Comparison of ENCODE assay signal across 26 mouse cellular contexts in the genomic region with DNA sequence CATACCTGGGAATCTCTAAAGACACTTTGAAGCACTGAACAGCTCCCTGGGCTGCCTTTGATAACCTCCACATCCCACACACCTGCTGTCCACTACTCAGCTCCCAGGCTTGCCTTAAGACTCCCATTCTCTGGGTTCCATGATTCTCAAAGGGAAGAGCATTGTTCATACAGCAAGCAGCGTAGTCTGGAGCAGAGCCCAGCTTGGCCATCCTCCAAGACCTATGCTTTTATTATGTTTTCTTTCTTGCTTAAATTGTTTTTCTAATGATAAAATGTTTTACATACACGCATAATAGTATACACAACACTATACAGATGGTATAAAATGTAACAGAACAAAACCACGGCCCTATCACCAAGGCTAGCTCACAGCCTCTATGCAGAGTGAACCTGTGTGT.
DNase-seq lines count a peak whose midpoint lies in the region; ATAC-seq lines count a peak whose summit lies in the region.
"Had no signal": no experiment of that assay in that cellular context is flagged by ENCODE, and none has a peak within 500 bp of the region (broad histone marks: within the 10 kb centered on the region; RNA-seq: fewer than 3 reads in every experiment).

No protein-coding gene starts in this region.

- no peak overlapping the region for H3K9ac ChIP-seq in embryonic facial prominence, embryonic 14.5 days (ENCODE audit: low read depth, low read length)
- H3K9ac ChIP-seq in kidney, embryonic 14.5 days (ENCODE audit: low read depth, low read length) = no peak overlapping the region
- H3K9ac ChIP-seq: embryonic facial prominence, embryonic 12.5 days; forebrain, embryonic 12.5 days; forebrain, embryonic 15.5 days; heart, embryonic 12.5 days; heart, embryonic 15.5 days; hindbrain, embryonic 13.5 days had no signal

- DNase-seq in embryonic facial prominence, embryonic 14.5 days (ENCODE audit: low spot score) = peak; percentile 56
- no peak for DNase-seq in embryonic facial prominence, embryonic 10.5 days (ENCODE audit: low spot score)
- peak; percentile 58 to 62 for DNase-seq in kidney, postnatal 4 days
- DNase-seq in 3T3-L1 (ENCODE audit: low read depth, low spot score) = peak; percentile 32
- DNase-seq in left cerebral cortex, adult 9 months (ENCODE audit: low spot score in 2 of 2) = no peak
- DNase-seq: adrenal gland, adult 2 months; adrenal gland, postnatal 14 days; B cell, adult 2 months; cerebellum, adult 18-20 months; cerebellum, adult 9-10 months; cerebellum, postnatal 14 days; gastrocnemius, postnatal 25 days; heart, adult 18-20 months; heart, postnatal 10 days; heart, postnatal 36 days had no signal

- H3K4me2 ChIP-seq in embryonic facial prominence, embryonic 14.5 days (ENCODE audit: low read depth, low read length) = no peak overlapping the region
- H3K4me2 ChIP-seq in kidney, embryonic 14.5 days (replicated peaks; ENCODE audit: low read depth, low read length) = no peak overlapping the region
- H3K4me2 ChIP-seq: embryonic facial prominence, embryonic 12.5 days; forebrain, embryonic 12.5 days; forebrain, embryonic 15.5 days; heart, embryonic 12.5 days; heart, embryonic 15.5 days; hindbrain, embryonic 13.5 days had no signal

- no peak for ATAC-seq in embryonic facial prominence, embryonic 14.5 days (ENCODE audit: low read depth)
- no peak for ATAC-seq in kidney, embryonic 14.5 days (ENCODE audit: low FRiP score, low TSS enrichment)
- ATAC-seq: forebrain, embryonic 15.5 days; hindbrain, embryonic 16.5 days had no signal

- no peaks in the 10 kb centered on the region for H3K36me3 ChIP-seq in embryonic facial prominence, embryonic 14.5 days (ENCODE audit: control insufficient read depth, insufficient read depth, low read length)
- H3K36me3 ChIP-seq in embryonic facial prominence, embryonic 10.5 days (replicated peaks) = no peaks in the 10 kb centered on the region
- no peaks in the 10 kb centered on the region for H3K36me3 ChIP-seq in kidney, embryonic 14.5 days (ENCODE audit: control insufficient read depth, insufficient read depth, low read length)
- H3K36me3 ChIP-seq: embryonic facial prominence, embryonic 12.5 days; forebrain, embryonic 12.5 days; forebrain, embryonic 15.5 days; G1E; heart, embryonic 12.5 days; heart, embryonic 15.5 days; hindbrain, embryonic 10.5 days; hindbrain, embryonic 13.5 days had no signal

- no peaks in the 10 kb centered on the region for H3K27me3 ChIP-seq in embryonic facial prominence, embryonic 14.5 days (replicated peaks; ENCODE audit: control insufficient read depth, insufficient read depth, low read length)
- no peaks in the 10 kb centered on the region for H3K27me3 ChIP-seq in embryonic facial prominence, embryonic 10.5 days (replicated peaks; ENCODE audit: low read depth, poor library complexity, severe bottlenecking)
- H3K27me3 ChIP-seq in kidney, embryonic 14.5 days (ENCODE audit: control insufficient read depth, insufficient read depth, low read length) = no peaks in the 10 kb centered on the region
- H3K27me3 ChIP-seq: embryonic facial prominence, embryonic 12.5 days; forebrain, embryonic 12.5 days; forebrain, embryonic 15.5 days; hindbrain, embryonic 13.5 days had no signal

- WGBS in embryonic facial prominence, embryonic 14.5 days = 54% methylated on average over 3 of the region's 3 CpGs
- WGBS in embryonic facial prominence, embryonic 10.5 days = 84% methylated on average over 3 of the region's 3 CpGs
- WGBS in kidney, embryonic 14.5 days = 62% methylated on average over 3 of the region's 3 CpGs

- H3K9me3 ChIP-seq in embryonic facial prominence, embryonic 14.5 days (ENCODE audit: control insufficient read depth, low read length) = no peaks in the 10 kb centered on the region
- no peaks in the 10 kb centered on the region for H3K9me3 ChIP-seq in embryonic facial prominence, embryonic 10.5 days
- H3K9me3 ChIP-seq in kidney, embryonic 14.5 days (ENCODE audit: control insufficient read depth, low read length) = no peaks in the 10 kb centered on the region
- H3K9me3 ChIP-seq: embryonic facial prominence, embryonic 12.5 days; forebrain, embryonic 12.5 days; forebrain, embryonic 15.5 days; heart, embryonic 12.5 days; heart, embryonic 15.5 days; hindbrain, embryonic 10.5 days; hindbrain, embryonic 13.5 days had no signal

- no peak overlapping the region for H3K27ac ChIP-seq in embryonic facial prominence, embryonic 14.5 days (replicated peaks; ENCODE audit: low read depth, low read length)
- no peak overlapping the region for H3K27ac ChIP-seq in embryonic facial prominence, embryonic 10.5 days (replicated peaks)
- no peak overlapping the region for H3K27ac ChIP-seq in kidney, embryonic 14.5 days (ENCODE audit: low read depth, low read length)
- H3K27ac ChIP-seq: embryonic facial prominence, embryonic 12.5 days; forebrain, embryonic 12.5 days; forebrain, embryonic 15.5 days; heart, embryonic 15.5 days; hindbrain, embryonic 10.5 days; hindbrain, embryonic 13.5 days had no signal

- no peak overlapping the region for H3K4me3 ChIP-seq in embryonic facial prominence, embryonic 14.5 days (ENCODE audit: low read depth, low read length)
- no peak overlapping the region for H3K4me3 ChIP-seq in embryonic facial prominence, embryonic 10.5 days
- H3K4me3 ChIP-seq in kidney, embryonic 14.5 days (ENCODE audit: low read length) = no peak overlapping the region
- H3K4me3 ChIP-seq: embryonic facial prominence, embryonic 12.5 days; erythroblast, embryonic 14.5 days; forebrain, embryonic 12.5 days; forebrain, embryonic 15.5 days; heart, embryonic 12.5 days; heart, embryonic 15.5 days; hindbrain, embryonic 10.5 days; hindbrain, embryonic 13.5 days had no signal

- H3K4me1 ChIP-seq in embryonic facial prominence, embryonic 14.5 days (ENCODE audit: control insufficient read depth, insufficient read depth, low read length) = no peaks in the 10 kb centered on the region
- no peaks in the 10 kb centered on the region for H3K4me1 ChIP-seq in embryonic facial prominence, embryonic 10.5 days
- no peaks in the 10 kb centered on the region for H3K4me1 ChIP-seq in kidney, embryonic 14.5 days (ENCODE audit: control insufficient read depth, insufficient read depth, low read length)
- H3K4me1 ChIP-seq: embryonic facial prominence, embryonic 12.5 days; forebrain, embryonic 12.5 days; forebrain, embryonic 15.5 days; hindbrain, embryonic 10.5 days had no signal

Comparison
In these comparisons a context has a peak if more than half of its experiments do, and no peak if none do; other contexts are left out.
1. DNase-seq: peak in embryonic facial prominence, embryonic 14.5 days (single experiment), kidney, postnatal 4 days (2 of 2) and 3T3-L1 (single experiment); none in embryonic facial prominence, embryonic 10.5 days (single experiment) and left cerebral cortex, adult 9 months (0 of 2).